Mouse (Mus musculus): ENCODE measurements around the gene Tmc7. TPM values are rescaled to one million over a fixed set of nuclear protein-coding genes. Genes with fewer than 3 reads are reported as not detected.

The Tmc7 gene
- 8.4 and 8.5 TPM in 2 replicates for polyA plus RNA-seq (2016; fragmentation: Nextera tagmentation; extraction: Ambion mirVana)

DNA sequence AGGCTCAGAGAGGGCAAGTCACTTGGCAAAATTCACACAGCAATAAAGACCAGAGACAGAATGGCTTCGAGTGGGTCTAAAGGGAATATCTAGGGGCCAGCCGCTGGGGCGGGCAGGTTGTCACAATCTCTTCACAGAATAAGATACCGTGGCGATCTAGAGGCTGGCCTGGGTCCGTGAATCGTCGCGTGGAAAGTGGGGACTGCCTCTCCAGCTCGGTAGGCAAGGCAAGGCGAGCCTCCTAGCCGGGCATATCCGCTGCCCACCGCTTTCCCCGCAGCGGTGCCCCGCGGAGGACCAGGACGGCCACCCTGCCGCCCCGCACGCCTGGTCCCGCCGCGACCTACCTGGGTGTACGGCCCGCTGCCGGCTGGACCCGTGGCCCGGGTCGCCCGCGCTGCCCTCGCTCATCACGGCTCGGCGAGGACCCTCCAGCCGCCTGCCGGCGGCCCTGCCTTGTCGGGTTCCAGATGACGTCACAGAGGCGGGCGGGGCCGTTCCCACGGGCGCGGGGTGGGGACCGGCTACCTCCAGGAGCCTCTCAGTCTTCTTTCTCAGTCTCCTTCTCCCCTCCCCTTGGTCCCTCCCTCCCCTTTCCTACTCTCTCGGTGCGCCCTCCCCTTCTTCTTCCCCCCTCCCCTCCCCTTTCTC is at the start of gene Tmc7:
Gene Tmc7, minus strand, starts transcription at position 480 of the 651 bp plus-strand sequence.
- H3K27me3 ChIP-seq: no peaks in the 10 kb centered on the region
- peak; percentile 82 for ATAC-seq (ENCODE audit: low FRiP score)
- H3K36me3 ChIP-seq: peaks cover 12% of the 10 kb centered on the region; the same call in 1 of the 2 replicates
- H3K9me3 ChIP-seq (replicated peaks): peaks cover 15% of the 10 kb centered on the region; the same call in 1 of the 2 replicates
- peak within 1 kb of the TSS; percentile 78 for H3K4me2 ChIP-seq (replicated peaks)
- H3K4me1 ChIP-seq: peaks cover 18% of the 10 kb centered on the region
- peak within 1 kb of the TSS; percentile 67 for H3K4me3 ChIP-seq
- peak within 1 kb of the TSS; percentile 52; the same call in 1 of the 2 replicates for H3K27ac ChIP-seq
- H3K9ac ChIP-seq: peak within 1 kb of the TSS; percentile 78
- 1% methylated on average over 43 of the region's 51 CpGs for WGBS

DNA sequence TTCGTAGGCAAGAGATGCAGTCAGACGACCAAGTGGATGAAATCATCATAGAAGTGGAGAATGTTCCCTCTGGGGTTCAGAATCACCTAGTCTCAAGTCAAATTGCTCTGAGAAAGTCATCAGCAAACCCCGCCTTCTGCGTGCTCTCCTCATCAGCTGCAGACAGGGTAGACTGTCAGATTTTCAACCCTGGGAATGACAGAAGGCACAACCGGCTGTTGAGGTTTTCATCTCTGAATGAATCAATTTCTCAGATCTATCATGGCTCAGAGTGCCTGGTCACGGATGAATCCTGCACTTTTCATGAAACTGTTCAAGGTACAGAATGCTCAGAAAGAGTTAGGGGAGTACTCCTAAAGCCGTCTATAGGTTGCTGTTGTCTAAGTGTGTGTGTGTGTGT is 49.4 kb upstream of the Tmc7 start:
- Histone ChIP-seq H3K9me3 (replicated peaks) (no peaks in the 10 kb centered on the region), H3K27ac (no peak overlapping the region), H3K4me2 (replicated peaks) (no peak overlapping the region), H3K4me1 (no peaks in the 10 kb centered on the region), H3K36me3 (no peaks in the 10 kb centered on the region), H3K4me3 (no peak overlapping the region), H3K9ac (no peak overlapping the region), H3K27me3 (no peaks in the 10 kb centered on the region)
- WGBS: 83% methylated on average over 7 of the region's 7 CpGs
- ATAC-seq (ENCODE audit: low FRiP score): no peak

DNA sequence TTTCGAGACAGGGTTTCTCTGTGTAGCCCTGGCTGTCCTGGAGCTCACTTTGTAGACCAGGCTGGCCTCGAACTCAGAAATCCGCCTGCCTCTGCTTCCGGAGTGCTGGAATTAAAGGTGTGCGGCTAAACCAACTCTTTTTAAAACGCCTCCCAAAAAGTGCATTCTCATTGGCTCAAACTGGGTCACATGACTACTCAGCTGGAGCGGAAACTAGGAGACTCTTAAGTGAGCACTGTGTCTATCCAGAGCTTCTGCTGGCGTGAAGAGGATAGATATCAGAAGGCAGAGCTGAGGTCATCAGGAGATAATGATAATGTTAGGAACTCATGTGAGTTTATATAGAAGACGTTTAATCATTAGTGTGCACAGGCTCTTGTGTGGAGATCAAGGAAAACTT is 48.6 kb upstream of the Tmc7 start:
- H3K4me3 ChIP-seq: no peak overlapping the region
- H3K27ac ChIP-seq: no peak overlapping the region
- no peak for ATAC-seq (ENCODE audit: low FRiP score)
- no peaks in the 10 kb centered on the region for H3K9me3 ChIP-seq (replicated peaks)
- H3K27me3 ChIP-seq: no peaks in the 10 kb centered on the region
- no peaks in the 10 kb centered on the region for H3K4me1 ChIP-seq
- no peak overlapping the region for H3K4me2 ChIP-seq (replicated peaks)
- WGBS: 89% methylated on average over 9 of the region's 9 CpGs
- H3K9ac ChIP-seq: no peak overlapping the region
- no peaks in the 10 kb centered on the region for H3K36me3 ChIP-seq

GRCm38 (mm10) chr7:118627550-118628298 is 43.2 kb upstream of the Tmc7 start:
- H3K27ac ChIP-seq: no peak overlapping the region
- ATAC-seq (ENCODE audit: low FRiP score): no peak
- 88% methylated on average over 12 of the region's 13 CpGs for WGBS
- H3K27me3 ChIP-seq: no peaks in the 10 kb centered on the region
- no peak overlapping the region for H3K4me3 ChIP-seq
- no peaks in the 10 kb centered on the region for H3K4me1 ChIP-seq
- H3K9ac ChIP-seq: no peak overlapping the region
- no peaks in the 10 kb centered on the region for H3K36me3 ChIP-seq
- no peak overlapping the region for H3K4me2 ChIP-seq (replicated peaks)
- no peaks in the 10 kb centered on the region for H3K9me3 ChIP-seq (replicated peaks)

DNA sequence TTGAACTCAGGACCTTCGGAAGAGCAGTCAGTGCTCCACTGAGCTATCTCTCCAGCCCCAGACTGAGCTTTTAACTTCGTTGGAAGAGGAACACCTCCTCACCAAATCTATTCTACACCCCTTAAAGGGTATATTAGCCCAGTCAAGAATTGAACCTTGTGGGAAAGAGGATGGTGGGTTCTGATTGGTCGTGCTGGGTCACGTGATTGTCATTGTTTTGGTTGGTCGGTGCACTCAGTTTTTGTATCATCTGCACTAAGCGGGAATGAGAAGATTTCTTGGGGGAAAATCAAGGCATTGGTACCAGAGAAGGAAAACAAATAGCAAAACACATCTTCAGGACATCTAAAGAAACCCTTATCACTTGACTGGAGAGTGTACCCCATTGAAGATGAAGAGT is 36.6 kb upstream of the Tmc7 start:
- no peaks in the 10 kb centered on the region for H3K9me3 ChIP-seq (replicated peaks)
- no peak overlapping the region for H3K27ac ChIP-seq
- H3K4me3 ChIP-seq: no peak overlapping the region
- H3K36me3 ChIP-seq: no peaks in the 10 kb centered on the region
- ATAC-seq (ENCODE audit: low FRiP score): no peak
- no peak overlapping the region for H3K4me2 ChIP-seq (replicated peaks)
- WGBS: 81% methylated on average over 6 of the region's 6 CpGs
- H3K9ac ChIP-seq: no peak overlapping the region
- H3K4me1 ChIP-seq: no peaks in the 10 kb centered on the region
- H3K27me3 ChIP-seq: no peaks in the 10 kb centered on the region

DNA sequence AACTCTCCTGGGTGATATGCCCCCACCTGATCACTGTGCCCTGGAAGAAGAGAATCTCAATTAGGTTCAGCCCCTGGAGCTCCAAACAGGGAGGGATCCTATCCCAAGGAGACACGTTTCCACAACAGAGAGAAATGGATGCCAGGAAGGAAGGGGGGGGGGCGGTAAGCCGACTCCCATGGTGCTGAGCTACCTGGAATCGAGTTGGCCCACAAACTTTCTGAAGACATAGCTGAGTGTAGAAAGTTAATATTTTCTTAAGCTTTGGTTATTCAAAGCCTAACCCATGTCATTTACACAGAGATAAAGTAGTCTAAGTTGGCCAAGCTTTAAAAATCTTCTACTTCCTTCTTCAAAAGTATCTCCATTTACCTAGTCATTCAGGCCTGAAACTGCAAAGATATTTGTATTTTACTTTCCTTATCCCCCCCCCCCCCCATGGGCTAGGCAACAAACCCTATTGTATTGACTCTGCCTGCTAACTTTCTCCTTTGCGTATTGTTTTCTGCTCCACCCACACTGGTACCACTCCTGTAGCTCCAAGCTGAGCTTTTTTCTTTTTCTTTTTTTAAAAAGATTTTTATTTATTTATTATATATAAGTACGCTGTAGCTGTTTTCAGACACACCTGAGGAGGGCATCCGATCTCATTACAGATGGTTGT is 35.8 kb upstream of the Tmc7 start:
- no peaks in the 10 kb centered on the region for H3K9me3 ChIP-seq (replicated peaks)
- 92% methylated on average over 7 of the region's 7 CpGs for WGBS
- H3K27ac ChIP-seq: no peak overlapping the region
- no peak overlapping the region for H3K9ac ChIP-seq
- no peaks in the 10 kb centered on the region for H3K36me3 ChIP-seq
- H3K4me2 ChIP-seq (replicated peaks): no peak overlapping the region
- no peak overlapping the region for H3K4me3 ChIP-seq
- ATAC-seq (ENCODE audit: low FRiP score): no peak
- no peaks in the 10 kb centered on the region for H3K4me1 ChIP-seq
- no peaks in the 10 kb centered on the region for H3K27me3 ChIP-seq

- WGBS: 79% methylated on average over 5 of the region's 5 CpGs
- no peaks in the 10 kb centered on the region for H3K9me3 ChIP-seq (replicated peaks)
- no peaks in the 10 kb centered on the region for H3K4me1 ChIP-seq
- H3K27ac ChIP-seq: no peak overlapping the region
- H3K9ac ChIP-seq: no peak overlapping the region
- H3K27me3 ChIP-seq: no peaks in the 10 kb centered on the region; the same call in 1 of the 2 replicates
- H3K36me3 ChIP-seq: no peaks in the 10 kb centered on the region
- no peak for ATAC-seq (ENCODE audit: low FRiP score)
- H3K4me2 ChIP-seq (replicated peaks): no peak overlapping the region
- no peak overlapping the region for H3K4me3 ChIP-seq
These were observed 33.6 kb upstream of the Tmc7 start for GRCm38 (mm10) chr7:118618104-118618503.

DNA sequence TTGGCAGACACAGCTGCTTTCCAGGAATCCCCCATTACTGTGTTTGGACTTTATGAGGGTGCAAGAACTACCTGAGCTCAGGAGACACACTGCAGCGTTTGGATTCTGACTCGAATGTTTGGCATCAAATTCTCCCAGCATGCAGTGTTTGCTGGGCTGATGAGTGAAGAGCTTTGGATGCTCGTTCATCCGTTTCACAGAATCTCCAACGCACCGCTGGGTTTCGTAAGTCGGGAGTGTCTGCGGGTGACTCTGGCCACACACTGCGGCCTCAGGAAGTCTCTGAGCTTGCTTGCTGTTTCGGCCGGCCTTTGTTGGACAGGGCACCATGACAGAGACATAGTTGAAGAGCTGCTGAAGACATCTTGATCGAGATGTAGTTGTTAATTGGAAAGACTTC is 29.5 kb upstream of the Tmc7 start:
- Histone ChIP-seq H3K9ac (no peak overlapping the region), H3K4me3 (no peak overlapping the region), H3K36me3 (no peaks in the 10 kb centered on the region), H3K9me3 (replicated peaks) (no peaks in the 10 kb centered on the region), H3K27ac (no peak overlapping the region), H3K4me1 (no peaks in the 10 kb centered on the region), H3K27me3 (no peaks in the 10 kb centered on the region; the same call in 1 of the 2 replicates), H3K4me2 (replicated peaks) (no peak overlapping the region)
- ATAC-seq (ENCODE audit: low FRiP score): no peak
- WGBS: 46% methylated on average over 13 of the region's 13 CpGs

DNA sequence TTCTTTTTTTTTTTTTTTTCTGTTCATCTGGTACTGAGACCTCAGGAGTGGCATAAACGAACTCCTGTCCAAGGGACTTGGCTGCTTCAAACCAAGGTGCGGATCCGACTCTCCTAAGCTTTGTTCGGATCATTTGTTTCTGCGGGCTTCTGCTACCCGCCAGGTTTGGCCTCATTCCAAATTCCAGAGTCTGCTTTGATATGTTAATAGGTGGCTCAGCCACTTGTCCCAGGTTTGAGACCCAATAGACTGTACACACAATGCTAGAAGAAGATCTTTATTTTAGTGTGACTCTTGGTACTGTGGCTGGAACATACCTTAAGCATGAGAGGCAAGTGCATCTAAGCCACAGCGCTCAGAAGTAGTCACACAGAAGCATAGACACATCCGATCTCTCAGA is 27.4 kb upstream of the Tmc7 start:
- Histone ChIP-seq H3K4me3 (no peak overlapping the region), H3K9me3 (replicated peaks) (no peaks in the 10 kb centered on the region), H3K27me3 (no peaks in the 10 kb centered on the region; the same call in 1 of the 2 replicates), H3K27ac (no peak overlapping the region), H3K36me3 (no peaks in the 10 kb centered on the region), H3K4me2 (replicated peaks) (no peak overlapping the region), H3K4me1 (no peaks in the 10 kb centered on the region), H3K9ac (no peak overlapping the region)
- ATAC-seq (ENCODE audit: low FRiP score): no peak
- WGBS: 72% methylated on average over 8 of the region's 8 CpGs

- 90% methylated on average over 4 of the region's 4 CpGs for WGBS
- ATAC-seq (ENCODE audit: low FRiP score): no peak
These were observed 26.7 kb upstream of the Tmc7 start for GRCm38 (mm10) chr7:118611185-118611749.

GRCm38 (mm10) chr7:118610721-118611120 is 26.2 kb upstream of the Tmc7 start:
- Histone ChIP-seq H3K36me3 (no peaks in the 10 kb centered on the region), H3K4me1 (no peaks in the 10 kb centered on the region), H3K4me2 (replicated peaks) (no peak overlapping the region), H3K27me3 (no peaks in the 10 kb centered on the region; the same call in 1 of the 2 replicates), H3K9me3 (replicated peaks) (no peaks in the 10 kb centered on the region), H3K27ac (no peak overlapping the region), H3K4me3 (no peak overlapping the region), H3K9ac (no peak overlapping the region)
- WGBS: 91% methylated on average over 13 of the region's 13 CpGs
- no peak for ATAC-seq (ENCODE audit: low FRiP score)

More at GRCm38 (mm10) chr7:118611185-118611749, 26.7 kb upstream of the Tmc7 start:
- no peak overlapping the region for H3K9ac ChIP-seq
- H3K4me1 ChIP-seq: no peaks in the 10 kb centered on the region
- H3K9me3 ChIP-seq (replicated peaks): no peaks in the 10 kb centered on the region
- no peak overlapping the region for H3K27ac ChIP-seq
- H3K27me3 ChIP-seq: no peaks in the 10 kb centered on the region; the same call in 1 of the 2 replicates
- no peaks in the 10 kb centered on the region for H3K36me3 ChIP-seq
- no peak overlapping the region for H3K4me3 ChIP-seq
- H3K4me2 ChIP-seq (replicated peaks): no peak overlapping the region

DNA sequence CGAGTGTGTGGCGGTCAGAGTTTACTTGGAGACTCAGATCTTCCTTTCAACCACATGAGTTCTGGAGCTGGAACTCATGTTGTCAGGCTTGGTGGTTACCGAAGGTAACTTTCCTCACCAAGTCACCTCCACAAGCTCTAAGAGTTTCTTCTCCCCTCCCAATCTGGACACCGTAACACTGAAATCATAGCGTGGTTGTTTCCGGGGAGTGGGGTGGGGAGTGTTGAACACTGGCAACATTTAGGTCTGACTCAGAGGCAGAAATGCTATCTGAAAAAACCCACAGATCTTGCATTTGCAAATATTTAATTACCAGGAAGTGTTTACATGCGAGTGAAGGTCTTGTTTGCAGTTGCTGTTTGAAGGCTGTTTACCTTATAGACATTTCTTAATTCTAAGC is 25.3 kb upstream of the Tmc7 start:
- Histone ChIP-seq H3K4me1 (no peaks in the 10 kb centered on the region), H3K9ac (no peak overlapping the region), H3K36me3 (no peaks in the 10 kb centered on the region), H3K4me3 (no peak overlapping the region), H3K9me3 (replicated peaks) (no peaks in the 10 kb centered on the region), H3K27ac (no peak overlapping the region), H3K4me2 (replicated peaks) (no peak overlapping the region), H3K27me3 (no peaks in the 10 kb centered on the region; the same call in 1 of the 2 replicates)
- 92% methylated on average over 7 of the region's 7 CpGs for WGBS
- no peak for ATAC-seq (ENCODE audit: low FRiP score)
